Mouse (Mus musculus) heart, adult 2 months (tissue): ENCODE data around the gene Slc38a1.

ENCODE experiments used
- CTCF ChIP-seq: fragments of 200-600 bp; IDR thresholded peaks from 2 replicates; pipeline ENCODE4 v1.8.1; 2022; ENCODE audit warnings: antibody characterized with exemption, mild to moderate bottlenecking, moderate library complexity
- EP300 ChIP-seq: fragments of 200-500 bp; IDR thresholded peaks from 2 replicates; pipeline ENCODE4 v1.6.1; 2011; ENCODE audit warnings: low read depth, low read length, control low read depth; ENCODE audit not compliant: insufficient read depth
- POLR2A ChIP-seq: fragments of 200-500 bp; IDR thresholded peaks from 2 replicates; pipeline ENCODE4 v1.6.1; 2011; ENCODE audit warnings: mild to moderate bottlenecking, low read depth, low read length, control low read depth; ENCODE audit not compliant: insufficient read depth

DNA sequence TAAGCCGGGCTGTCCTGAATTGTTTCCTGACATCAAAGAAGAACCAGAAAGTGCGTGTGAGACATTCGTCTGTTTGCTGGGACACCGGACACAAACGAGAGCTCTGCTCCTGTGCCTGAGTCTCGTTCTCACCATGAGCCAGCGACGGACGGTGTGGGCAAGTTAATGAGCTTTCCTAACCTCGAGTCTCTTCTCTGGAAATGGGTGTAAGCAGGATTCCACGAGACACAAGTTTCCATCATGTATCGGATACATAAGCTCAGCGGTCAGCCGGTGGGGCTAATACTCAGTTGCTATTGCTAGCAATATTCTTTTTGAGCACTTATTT lies 15.5 kb upstream of the Slc38a1 start:
- TF ChIP-seq EP300 (no peak), CTCF (no peak), POLR2A (no peak)
